Mouse (Mus musculus) mesoderm, embryonic 11.5 days (tissue): ENCODE results near the gene Cox6a1.
"Not testable (repeated sequence)": the region's sequence is repeated elsewhere in the genome, so short reads cannot be mapped to it uniquely, and the experiment has no call there.

Experiments
- DNase-seq: peaks from one replicate; pipeline ENCODE4 v3.0.0-alpha.2; 2012; ENCODE audit warnings: low read depth, low spot score

The Cox6a1 gene

DNA sequence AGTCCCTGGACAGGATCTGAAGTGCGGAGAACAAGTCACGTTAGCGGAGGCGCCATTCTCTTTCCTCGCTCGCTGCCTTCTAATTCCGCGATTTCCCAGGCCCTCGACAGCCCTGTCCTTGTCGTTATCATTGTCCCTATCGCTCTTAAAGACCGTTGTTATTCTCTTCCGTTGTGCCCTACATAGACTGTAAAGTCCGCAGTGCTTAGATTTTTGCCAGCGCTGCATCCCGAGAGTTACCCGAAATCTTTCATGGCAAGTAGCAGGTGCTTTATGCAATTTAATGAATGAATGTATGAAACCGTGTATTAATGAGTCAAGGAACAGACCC lies 409 bp upstream of the Cox6a1 start:
- no peak for DNase-seq

DNA sequence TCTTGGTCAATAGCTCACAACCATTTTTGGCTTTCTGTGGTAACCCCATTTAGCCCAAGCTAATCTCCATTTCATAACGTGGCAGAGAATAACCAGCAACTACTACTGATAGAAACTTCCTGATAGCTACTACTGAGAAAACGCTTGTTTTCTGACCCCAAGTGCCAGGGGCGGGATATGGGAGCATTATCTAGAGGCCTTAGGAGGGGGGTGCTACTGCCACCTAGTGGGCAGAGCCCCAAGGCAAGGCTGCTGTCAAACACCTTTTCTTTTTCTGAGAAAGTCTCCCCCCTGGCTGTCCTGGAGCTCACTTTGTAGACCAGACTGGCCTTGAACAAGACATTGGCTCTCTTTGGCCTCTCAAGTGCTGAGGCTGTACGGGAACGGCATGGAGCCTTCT lies 1.2 kb downstream of the Cox6a1 start:
- peak; percentile 91 for DNase-seq

- no peak for DNase-seq
Measured at GRCm38 (mm10) chr5:115341314-115342165, 7.2 kb downstream of the Cox6a1 start.

DNA sequence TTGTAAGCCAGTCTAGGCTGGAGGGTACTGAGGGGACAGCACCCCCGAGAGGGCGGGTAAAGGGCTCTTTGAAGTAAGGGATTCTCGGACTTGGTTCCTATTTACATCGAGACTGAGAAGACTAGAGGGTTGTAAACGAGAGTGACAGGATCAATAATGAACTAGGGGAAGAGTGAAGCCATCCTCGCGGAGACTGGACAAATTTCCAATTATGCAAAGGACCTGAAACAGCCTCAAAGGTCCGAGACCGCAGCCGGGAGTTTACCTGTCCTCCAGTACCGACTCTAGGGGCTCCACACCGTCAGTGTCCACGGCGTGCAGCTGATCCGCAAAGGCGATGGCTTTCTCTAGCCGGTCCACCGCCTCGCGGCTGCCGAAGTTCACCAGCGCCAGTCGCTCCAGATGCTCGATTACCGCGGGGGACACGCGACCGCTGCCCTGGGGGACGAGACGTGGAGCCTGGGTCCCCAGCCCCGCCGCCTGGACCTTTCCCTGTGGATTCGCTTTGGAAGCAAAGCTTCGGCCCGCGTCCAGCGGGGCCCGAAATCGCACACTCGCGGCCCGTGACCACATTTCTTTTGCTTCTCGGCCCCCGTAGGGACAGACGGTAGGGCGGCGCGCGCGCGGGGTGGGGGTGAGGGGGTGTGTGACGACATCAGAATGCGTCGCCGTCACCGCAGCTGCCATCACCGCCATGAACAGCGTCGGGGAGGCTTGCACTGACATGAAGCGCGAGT lies 8.0 kb downstream of the Cox6a1 start, which contains the start of the genes Gatc and Triap1:
Gene Gatc, minus strand, starts transcription at position 602 of the 737 bp plus-strand sequence.
Gene Triap1, plus strand, starts transcription at position 649 of the 737 bp plus-strand sequence.
- DNase-seq: peak; percentile 90

- no peak for DNase-seq
Measured at GRCm38 (mm10) chr5:115340007-115340406, 8.8 kb downstream of the Cox6a1 start.

GRCm38 (mm10) chr5:115333626-115334025 lies 15.2 kb downstream of the Cox6a1 start:
- no peak for DNase-seq

DNA sequence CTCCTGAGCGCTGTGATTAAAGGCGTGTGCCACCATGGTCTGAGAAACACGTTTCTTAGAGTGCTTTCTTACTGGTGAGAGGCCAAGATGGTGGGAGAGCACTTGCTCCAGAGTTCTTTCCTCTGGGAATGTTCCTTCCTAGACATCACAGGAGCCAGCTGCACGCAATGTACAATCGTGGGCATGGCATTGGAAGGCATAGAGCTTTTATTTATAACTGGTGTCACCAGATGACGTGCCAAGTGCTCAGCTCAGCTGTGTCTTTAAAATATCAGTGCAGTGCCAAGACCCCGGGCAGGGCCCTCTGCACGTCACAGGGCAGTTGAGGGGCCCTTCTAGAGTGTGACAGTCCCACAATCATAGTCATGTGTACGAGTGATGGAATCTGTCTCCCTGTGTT lies 17.8 kb downstream of the Cox6a1 start:
- no peak for DNase-seq

- no peak for DNase-seq
Measured at GRCm38 (mm10) chr5:115327610-115328548, 20.9 kb downstream of the Cox6a1 start.

GRCm38 (mm10) chr5:115326875-115327609 lies 21.7 kb downstream of the Cox6a1 start, which contains the start of gene Srsf9:
TSS of gene Srsf9 (plus strand) at chr5:115327177.
- peak; percentile 95 for DNase-seq

- DNase-seq: no peak
Measured at GRCm38 (mm10) chr5:115326256-115326831, 22.4 kb downstream of the Cox6a1 start.

- peak; percentile 82 for DNase-seq
Measured at GRCm38 (mm10) chr5:115319004-115319940, 29.5 kb downstream of the Cox6a1 start.

DNA sequence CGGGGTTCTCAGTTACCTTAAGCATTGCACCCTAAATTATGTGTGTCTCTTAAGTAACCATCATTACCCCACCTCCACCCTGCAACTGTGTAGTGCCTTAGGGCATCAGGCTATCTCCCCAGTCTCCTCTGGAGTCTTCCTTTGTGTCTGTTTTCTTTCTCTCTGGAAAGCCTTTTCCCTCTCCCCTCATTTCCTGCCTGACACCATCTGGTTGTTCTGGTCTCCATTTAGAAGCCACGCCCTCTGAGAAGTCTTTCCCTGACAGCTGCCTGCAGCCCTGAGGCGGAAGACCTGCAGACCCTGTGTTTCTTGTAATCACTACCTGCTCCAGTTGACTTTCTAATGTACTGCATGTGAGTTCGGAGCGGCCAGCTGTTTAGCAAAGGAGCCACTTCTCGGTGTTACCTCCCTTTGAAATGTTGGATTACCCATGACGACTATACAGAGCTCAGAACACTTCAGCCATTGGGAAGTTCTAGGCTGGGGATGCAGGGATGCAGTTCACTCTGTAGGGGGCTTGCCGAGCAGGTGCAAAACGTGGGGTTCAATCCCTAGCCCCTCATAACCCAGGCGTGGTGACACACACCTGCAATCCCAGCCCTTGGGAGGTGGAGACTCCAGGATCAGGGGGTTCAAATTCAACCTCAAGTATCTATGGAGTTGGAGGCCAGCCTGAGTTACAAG lies 31.0 kb downstream of the Cox6a1 start:
- DNase-seq: peak; percentile 75

- no peak for DNase-seq
Measured at GRCm38 (mm10) chr5:115316968-115317644, 31.7 kb downstream of the Cox6a1 start.

GRCm38 (mm10) chr5:115313668-115313943 lies 35.2 kb downstream of the Cox6a1 start:
- no peak for DNase-seq

GRCm38 (mm10) chr5:115312816-115313667 lies 35.7 kb downstream of the Cox6a1 start:
- DNase-seq: no peak

GRCm38 (mm10) chr5:115312354-115312753 lies 36.4 kb downstream of the Cox6a1 start:
- DNase-seq: no peak

GRCm38 (mm10) chr5:115302190-115302589 lies 46.6 kb downstream of the Cox6a1 start:
- DNase-seq: not testable (repeated sequence)
